21 mouse cellular contexts compared by ENCODE assay signal in the genomic region with DNA sequence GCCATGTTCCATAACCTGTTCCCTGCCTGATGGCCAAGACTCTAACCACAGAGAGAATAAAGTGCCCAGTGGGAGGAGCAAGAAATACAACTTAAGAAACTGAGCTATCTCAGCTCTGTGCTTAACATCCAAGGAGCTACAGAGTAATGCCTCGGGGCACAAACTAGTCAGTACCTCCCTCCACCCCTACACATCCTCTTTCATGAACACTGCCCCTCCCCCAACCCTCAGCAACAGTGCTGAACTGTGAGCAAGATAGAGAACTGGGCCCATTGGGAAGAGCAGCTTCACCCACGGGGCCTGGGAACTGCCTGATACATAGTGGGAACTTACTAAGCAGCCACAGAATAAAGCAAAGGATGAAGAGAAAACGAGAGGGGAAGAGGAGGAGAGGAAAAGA.
DNase-seq lines count a peak whose midpoint lies in the region; ATAC-seq and TF ChIP-seq lines count a peak whose summit lies in the region.
"Had no signal": no experiment of that assay in that cellular context is flagged by ENCODE, and none has a peak within 500 bp of the region (broad histone marks: within the 10 kb centered on the region; RNA-seq: fewer than 3 reads in every experiment).

No protein-coding gene starts in this region.

- WGBS in embryonic facial prominence, embryonic 14.5 days, result 33% methylated on average over 3 of the region's 3 CpGs
- 40% methylated on average over 3 of the region's 3 CpGs for WGBS in kidney, adult 2 months

- H3K79me2 ChIP-seq in MEL (ENCODE audit: control insufficient read depth, insufficient read depth, low read length, poor library complexity), result no peaks in the 10 kb centered on the region

- TF ChIP-seq CTCF in MEL (IDR thresholded peaks at IDR 0.05 in 2 of 3, conservative IDR thresholded peaks at IDR 0.05 in 1 of 3; ENCODE audit: control insufficient read depth in 1 of 3, insufficient read depth in 1 of 3, low read depth in 2 of 3, low read length in 3 of 3, poor library complexity in 1 of 3, severe bottlenecking in 1 of 3), result no peak
- TF ChIP-seq CTCF in kidney, adult 2 months (conservative IDR thresholded peaks at IDR 0.05; ENCODE audit: insufficient read depth, insufficient read length, low read depth, low read length), result no peak

- H3K27ac ChIP-seq in MEL (ENCODE audit: control insufficient read depth, low read depth, low read length), result no peak overlapping the region
- H3K27ac ChIP-seq in embryonic facial prominence, embryonic 14.5 days (replicated peaks; ENCODE audit: low read depth, low read length), result no peak overlapping the region
- no peak overlapping the region for H3K27ac ChIP-seq in kidney, adult 2 months (ENCODE audit: insufficient read depth, low read depth, low read length)
- H3K27ac ChIP-seq: embryonic facial prominence, embryonic 15.5 days; hindbrain, embryonic 13.5 days; kidney, embryonic 15.5 days; stomach, embryonic 15.5 days had no signal

- no peak for TF ChIP-seq RAD21 in MEL (IDR thresholded peaks at IDR 0.05; ENCODE audit: low read depth, low read length)

- H3K36me3 ChIP-seq in MEL (ENCODE audit: control insufficient read depth in 1 of 2, insufficient read depth in 2 of 2, low read length in 2 of 2), result no peaks in the 10 kb centered on the region
- H3K36me3 ChIP-seq in embryonic facial prominence, embryonic 14.5 days (ENCODE audit: control insufficient read depth, insufficient read depth, low read length), result no peaks in the 10 kb centered on the region
- no peaks in the 10 kb centered on the region for H3K36me3 ChIP-seq in kidney, adult 2 months (ENCODE audit: control insufficient read depth, insufficient read depth, low read length)
- H3K36me3 ChIP-seq: embryonic facial prominence, embryonic 15.5 days; heart, embryonic 12.5 days; kidney, embryonic 15.5 days; stomach, embryonic 15.5 days had no signal

- no peaks in the 10 kb centered on the region for H3K9me3 ChIP-seq in MEL (replicated peaks; ENCODE audit: insufficient read depth, low read length)
- H3K9me3 ChIP-seq in embryonic facial prominence, embryonic 14.5 days (ENCODE audit: control insufficient read depth, low read length), result no peaks in the 10 kb centered on the region
- H3K9me3 ChIP-seq: embryonic facial prominence, embryonic 15.5 days; heart, embryonic 12.5 days; hindbrain, embryonic 13.5 days; kidney, embryonic 15.5 days; limb, embryonic 10.5 days; megakaryocyte, embryonic 14.5 days; stomach, embryonic 15.5 days had no signal

- TF ChIP-seq EP300 in MEL (IDR thresholded peaks at IDR 0.05; ENCODE audit: low read depth in 1 of 2, low read length in 2 of 2), result no peak

- no peak overlapping the region for H3K4me3 ChIP-seq in MEL (ENCODE audit: control insufficient read depth in 1 of 2, insufficient read depth in 1 of 2, low read depth in 2 of 2, low read length in 2 of 2)
- H3K4me3 ChIP-seq in embryonic facial prominence, embryonic 14.5 days (ENCODE audit: low read depth, low read length), result no peak overlapping the region
- H3K4me3 ChIP-seq in kidney, adult 2 months (ENCODE audit: insufficient read depth, low read depth, low read length), result no peak overlapping the region
- H3K4me3 ChIP-seq: embryonic facial prominence, embryonic 15.5 days; heart, embryonic 12.5 days; hindbrain, embryonic 13.5 days; kidney, embryonic 15.5 days; limb, embryonic 10.5 days; megakaryocyte, embryonic 14.5 days; stomach, embryonic 15.5 days had no signal

- TF ChIP-seq POLR2A in MEL (IDR thresholded peaks at IDR 0.05; ENCODE audit: control insufficient read depth in 1 of 2, insufficient read depth in 1 of 2, low read depth in 1 of 2, low read length in 2 of 2, poor library complexity in 1 of 2), result no peak
- TF ChIP-seq POLR2A in kidney, adult 2 months (IDR thresholded peaks at IDR 0.05; ENCODE audit: low read depth, low read length), result no peak

- no peak overlapping the region for H3K4me2 ChIP-seq in embryonic facial prominence, embryonic 14.5 days (ENCODE audit: low read depth, low read length)
- H3K4me2 ChIP-seq: embryonic facial prominence, embryonic 15.5 days; heart, embryonic 12.5 days; hindbrain, embryonic 13.5 days; kidney, embryonic 15.5 days; stomach, embryonic 15.5 days had no signal

- H3K27me3 ChIP-seq in MEL (ENCODE audit: control insufficient read depth in 1 of 2, insufficient read depth in 2 of 2, low read length in 2 of 2), result peaks cover 6 to 13% of the 10 kb centered on the region in 2 experiments
- no peaks in the 10 kb centered on the region for H3K27me3 ChIP-seq in embryonic facial prominence, embryonic 14.5 days (replicated peaks; ENCODE audit: control insufficient read depth, insufficient read depth, low read length)
- no peaks in the 10 kb centered on the region for H3K27me3 ChIP-seq in kidney, adult 2 months (replicated peaks; ENCODE audit: control insufficient read depth, insufficient read depth, low read length)
- H3K27me3 ChIP-seq: embryonic facial prominence, embryonic 15.5 days; heart, embryonic 12.5 days; hindbrain, embryonic 13.5 days; stomach, embryonic 15.5 days had no signal

- no peaks in the 10 kb centered on the region for H3K4me1 ChIP-seq in MEL (ENCODE audit: control insufficient read depth in 1 of 2, insufficient read depth in 2 of 2, low read length in 2 of 2)
- H3K4me1 ChIP-seq in embryonic facial prominence, embryonic 14.5 days (ENCODE audit: control insufficient read depth, insufficient read depth, low read length), result peaks cover 4% of the 10 kb centered on the region; the same call in 1 of the 2 replicates
- H3K4me1 ChIP-seq in kidney, adult 2 months (ENCODE audit: control insufficient read depth, insufficient read depth, low read length), result no peaks in the 10 kb centered on the region
- H3K4me1 ChIP-seq: embryonic facial prominence, embryonic 15.5 days; megakaryocyte, embryonic 14.5 days; stomach, embryonic 15.5 days had no signal

- no peak for ATAC-seq in embryonic facial prominence, embryonic 14.5 days (ENCODE audit: low read depth)
- ATAC-seq: inflammation-experienced regulatory T-cells, adult 6 months; liver, postnatal 0 days had no signal

- DNase-seq in kidney, postnatal 4 days, result peak; percentile 25 to 42
- no peak for DNase-seq in kidney, adult 9 months
- DNase-seq in 3T3-L1 (ENCODE audit: low read depth, low spot score), result peak; percentile 53
- DNase-seq in MEL (ENCODE audit: low read depth, low spot score), result peak; percentile 3
- peak; percentile 29 for DNase-seq in embryonic facial prominence, embryonic 14.5 days (ENCODE audit: low spot score)
- no peak for DNase-seq in urinary bladder, postnatal 36 days (ENCODE audit: low spot score in 2 of 2)
- no peak for DNase-seq in kidney, adult 2 months
- DNase-seq: adrenal gland, postnatal 25 days; cerebellum, adult 18-20 months; cerebellum, postnatal 25 days; liver, postnatal 0 days; lung, postnatal 14 days; spleen, adult 18-20 months had no signal

- no peak overlapping the region for H3K9ac ChIP-seq in MEL (ENCODE audit: control insufficient read depth, low read depth, low read length, poor library complexity, severe bottlenecking)
- no peak overlapping the region for H3K9ac ChIP-seq in embryonic facial prominence, embryonic 14.5 days (ENCODE audit: low read depth, low read length)
- H3K9ac ChIP-seq: embryonic facial prominence, embryonic 15.5 days; heart, embryonic 12.5 days; hindbrain, embryonic 13.5 days; kidney, embryonic 15.5 days; liver, postnatal 0 days; stomach, embryonic 15.5 days had no signal

TF ChIP-seq in MEL, 35 proteins besides CTCF, POLR2A, EP300 and RAD21:
- TF ChIP-seq HCFC1 (IDR thresholded peaks at IDR 0.05; ENCODE audit: low read depth, low read length) (no peak), POLR2AphosphoS2 (IDR thresholded peaks at IDR 0.05; ENCODE audit: low read length) (no peak), SMC3 (IDR thresholded peaks at IDR 0.05; ENCODE audit: low read depth, low read length) (no peak)

Comparison
In these comparisons a context has a peak if more than half of its experiments do, and no peak if none do; other contexts are left out.
1. DNase-seq: peak in kidney, postnatal 4 days (2 of 2), 3T3-L1 (single experiment), MEL (single experiment) and embryonic facial prominence, embryonic 14.5 days (single experiment); none in kidney, adult 9 months (single experiment), urinary bladder, postnatal 36 days (0 of 2) and kidney, adult 2 months (single experiment).